Mouse (Mus musculus) hindbrain, embryonic 11.5 days (tissue): ENCODE data around the gene Ctcf. TPM values are rescaled to one million over a fixed set of nuclear protein-coding genes. Genes with fewer than 3 reads are reported as not detected.

Experiments used
- ATAC-seq: fragments of 200-750 bp; cut with Nextera tagmentation; 2 replicates; pipeline ENCODE4 v1.8.0; 2017; ENCODE audit warnings: mild to moderate bottlenecking, moderate TSS enrichment, moderate library complexity; ENCODE audit not compliant: low FRiP score
- DNase-seq: peaks from one replicate; pipeline ENCODE4 v3.0.0-alpha.2; 2015; ENCODE audit warnings: low spot score
- H3K27ac ChIP-seq: fragments of 300-500 bp; sonication (generic); 2 replicates; pipeline ENCODE4 v1.5.1; 2014; ENCODE audit warnings: mild to moderate bottlenecking, low read depth, low read length
- H3K27me3 ChIP-seq: fragments of 300-500 bp; sonication (generic); 2 replicates; pipeline ENCODE4 v1.6.1; 2014; ENCODE audit warnings: mild to moderate bottlenecking, low read length, moderate library complexity, mixed read lengths; ENCODE audit not compliant: control insufficient read depth, insufficient read depth
- H3K36me3 ChIP-seq: fragments of 300-500 bp; sonication (generic); 2 replicates; pipeline ENCODE4 v1.6.1; 2014; ENCODE audit warnings: mild to moderate bottlenecking, low read length, moderate library complexity, mixed read lengths; ENCODE audit not compliant: control insufficient read depth, insufficient read depth
- H3K4me1 ChIP-seq: fragments of 300-500 bp; sonication (generic); replicated peaks from 2 replicates; pipeline ENCODE4 v1.6.1; 2014; ENCODE audit warnings: low read length, mixed read lengths; ENCODE audit not compliant: control insufficient read depth, insufficient read depth
- H3K4me2 ChIP-seq: fragments of 300-500 bp; sonication (generic); replicated peaks from 2 replicates; pipeline ENCODE4 v1.6.1; 2014; ENCODE audit warnings: mild to moderate bottlenecking, low read depth, low read length
- H3K4me3 ChIP-seq: fragments of 300-500 bp; sonication (generic); 2 replicates; pipeline ENCODE4 v1.5.1; 2014; ENCODE audit warnings: low read depth, low read length
- H3K9ac ChIP-seq: fragments of 300-500 bp; sonication (generic); 2 replicates; pipeline ENCODE4 v1.6.1; 2014; ENCODE audit warnings: low read depth, low read length
- H3K9me3 ChIP-seq: fragments of 300-500 bp; sonication (generic); 2 replicates; pipeline ENCODE4 v1.6.1; 2016; ENCODE audit warnings: low read length; ENCODE audit not compliant: control insufficient read depth
- WGBS: fragments of 180-500 bp; shearing (Covaris S2); extraction: QIAGEN DNeasy Blood & Tissue Kit; methylation state at CpG from one replicate; pipeline ENCODE4 v1.1.7; 2014; 5-methylcytosine and 5-hydroxymethylcytosine counted together
- microRNA counts: library from miRNA; unstranded; fragments of <30 nt; microRNA quantifications from one replicate; lab custom pipeline; 2015
- polyA plus RNA-seq: library from polyadenylated mRNA; unstranded; fragments of >200 nt; fragmentation: Nextera tagmentation; extraction: Ambion mirVana; gene quantifications from 2 replicates; pipeline ENCODE4 v1.2.1, GENCODE M21; 2014

Gene Ctcf
- polyA plus RNA-seq, 1 experiment from 2014 or later: 121 TPM

DNA sequence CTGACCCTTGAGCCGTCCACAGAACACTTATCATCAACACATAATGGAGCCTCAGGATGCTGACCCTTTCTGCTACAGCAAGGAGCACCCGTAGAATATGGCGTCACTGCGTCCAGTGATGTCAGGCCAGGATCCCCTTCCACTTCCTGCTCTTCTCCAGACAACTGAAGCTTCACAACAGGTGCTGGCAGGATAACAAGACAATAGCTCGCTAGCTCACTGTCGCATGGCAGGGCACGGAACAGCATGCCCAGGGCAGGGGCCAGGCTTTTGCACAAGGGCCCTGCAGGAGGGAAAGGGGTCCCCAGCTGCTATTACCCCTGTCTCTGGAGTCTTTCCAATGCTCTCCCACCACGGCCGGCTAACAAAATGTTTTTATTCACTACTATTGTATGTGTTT, 86.5 kb downstream of the Ctcf start:
- Histone ChIP-seq H3K36me3 (no peaks in the 10 kb centered on the region), H3K4me3 (no peak overlapping the region), H3K27me3 (no peaks in the 10 kb centered on the region), H3K4me2 (no peak overlapping the region), H3K4me1 (no peaks in the 10 kb centered on the region), H3K9me3 (no peaks in the 10 kb centered on the region), H3K27ac (no peak overlapping the region), H3K9ac (no peak overlapping the region)
- WGBS: 95% methylated on average over 9 of the region's 9 CpGs
- ATAC-seq (no peak), DNase-seq (no peak)

DNA sequence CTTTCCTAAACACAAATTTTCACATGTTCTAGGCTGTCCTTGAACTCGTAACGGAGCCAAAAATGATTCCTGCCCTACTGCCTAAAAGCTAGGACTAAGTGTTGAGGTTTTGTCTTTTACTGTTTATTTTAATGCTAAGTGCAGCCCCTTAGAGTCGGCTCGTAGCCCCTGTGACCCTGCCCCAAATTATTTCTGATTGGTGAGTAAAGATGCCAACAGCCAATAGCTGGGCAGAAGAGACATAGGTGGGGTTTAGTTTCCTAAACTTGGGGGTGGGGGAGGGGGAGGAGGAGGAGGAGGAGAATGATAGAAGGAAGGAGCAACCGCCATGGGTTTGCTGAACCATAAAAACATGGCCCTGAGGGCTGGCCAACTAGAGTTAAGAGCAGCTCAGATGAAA, 89.4 kb downstream of the Ctcf start:
- H3K36me3 ChIP-seq: no peaks in the 10 kb centered on the region
- no peak overlapping the region for H3K27ac ChIP-seq
- H3K9me3 ChIP-seq: no peaks in the 10 kb centered on the region
- no peak overlapping the region for H3K4me2 ChIP-seq
- no peak overlapping the region for H3K9ac ChIP-seq
- no peaks in the 10 kb centered on the region for H3K4me1 ChIP-seq
- H3K4me3 ChIP-seq: no peak overlapping the region
- WGBS: 85% methylated on average over 5 of the region's 5 CpGs
- DNase-seq (no peak), ATAC-seq (no peak)
- H3K27me3 ChIP-seq: no peaks in the 10 kb centered on the region

DNA sequence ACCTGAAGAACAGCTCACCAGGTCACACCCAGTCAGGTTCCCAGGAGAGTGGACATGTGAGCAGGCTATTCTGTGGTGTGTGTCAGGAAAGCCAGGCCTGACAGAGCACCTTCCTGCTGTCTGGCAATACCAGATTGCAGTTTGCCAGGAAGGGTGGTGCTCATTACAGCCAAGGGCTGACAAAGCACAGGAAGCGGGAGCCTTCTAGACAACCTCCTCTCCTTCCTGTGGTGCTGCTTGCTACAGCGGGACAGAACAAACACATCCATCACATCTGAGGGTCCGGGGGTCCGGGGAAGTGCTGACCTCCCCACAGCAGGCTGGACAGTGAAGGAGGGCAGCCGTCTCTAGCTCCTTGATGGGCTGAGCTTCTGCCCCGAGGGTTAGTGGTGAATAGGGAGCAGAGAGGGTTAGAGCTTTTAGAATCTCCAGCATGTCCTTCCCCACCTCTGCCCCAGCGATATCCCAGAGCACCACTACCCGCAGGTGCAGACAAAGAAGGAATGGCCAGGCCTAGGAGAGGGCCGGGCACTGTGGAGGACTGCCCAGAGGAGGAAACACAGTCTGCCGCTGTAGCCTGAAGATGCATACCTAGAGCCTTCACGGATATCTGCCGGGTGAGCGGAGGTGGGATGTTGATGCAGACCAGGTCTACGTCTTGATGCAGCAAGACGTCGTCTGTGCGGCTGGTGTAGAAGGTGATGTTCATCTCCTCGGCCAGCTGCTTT, 91.2 kb downstream of the Ctcf start:
- H3K4me1 ChIP-seq: no peaks in the 10 kb centered on the region
- no peak for DNase-seq
- no peak overlapping the region for H3K9ac ChIP-seq
- no peaks in the 10 kb centered on the region for H3K27me3 ChIP-seq
- no peak overlapping the region for H3K4me3 ChIP-seq
- ATAC-seq: no peak
- H3K9me3 ChIP-seq: no peaks in the 10 kb centered on the region
- H3K27ac ChIP-seq: no peak overlapping the region
- WGBS: 86% methylated on average over 18 of the region's 18 CpGs
- H3K4me2 ChIP-seq: no peak overlapping the region
- H3K36me3 ChIP-seq: no peaks in the 10 kb centered on the region

DNA sequence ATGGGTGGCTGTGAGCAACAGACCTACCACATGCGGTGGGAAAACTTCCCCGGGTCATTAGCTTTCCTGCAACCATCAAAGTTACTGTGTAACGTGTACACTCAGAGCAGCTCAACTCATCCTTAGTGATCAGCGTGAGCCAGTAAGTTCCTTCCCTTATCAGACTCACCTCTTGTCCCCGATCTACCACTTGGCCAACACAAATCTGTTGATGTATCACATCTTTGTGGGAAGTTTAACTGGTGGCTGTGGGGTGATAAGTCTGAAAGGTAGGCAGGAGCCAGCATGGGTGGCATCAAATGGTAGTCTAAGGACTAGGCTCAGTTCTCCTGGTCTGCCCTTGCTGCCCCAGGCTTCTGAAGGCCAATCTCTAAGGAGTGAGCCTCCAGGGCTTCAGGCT, 95.8 kb downstream of the Ctcf start:
- Histone ChIP-seq H3K4me1 (no peaks in the 10 kb centered on the region), H3K27me3 (no peaks in the 10 kb centered on the region), H3K4me2 (no peak overlapping the region), H3K9ac (no peak overlapping the region), H3K36me3 (no peaks in the 10 kb centered on the region), H3K4me3 (no peak overlapping the region), H3K9me3 (no peaks in the 10 kb centered on the region), H3K27ac (no peak overlapping the region)
- no peak for ATAC-seq
- 93% methylated on average over 5 of the region's 5 CpGs for WGBS
- no peak for DNase-seq

MicroRNAs encoded within 50 kb of the gene (microRNA counts, 519-probe panel; counts per million panel counts)
- not detected for microRNA mmu-miR-1966 (lab: Ali Mortazavi, UCI)

Other genes with a start within 250 kb of the Ctcf start
- gene Kctd19, start 223.1 kb upstream of the Ctcf start, polyA plus RNA-seq: 0.14 TPM in 1 of 2 replicates, not detected in the other
- gene Lrrc36, start 223.0 kb upstream of the Ctcf start, polyA plus RNA-seq: 2.8 and 3.0 TPM in 2 replicates
- gene Tppp3, start 165.0 kb upstream of the Ctcf start, polyA plus RNA-seq: 206 and 218 TPM in 2 replicates
- 19.0 and 19.7 TPM in 2 replicates for gene Zdhhc1, start 139.7 kb upstream of the Ctcf start, polyA plus RNA-seq
- 19.6 and 21.1 TPM in 2 replicates for gene Hsd11b2, start 117.8 kb upstream of the Ctcf start, polyA plus RNA-seq
- 141 and 155 TPM in 2 replicates for gene Atp6v0d1, start 70.5 kb upstream of the Ctcf start, polyA plus RNA-seq
- gene Ripor1, start 31.3 kb upstream of the Ctcf start, polyA plus RNA-seq: 11.8 and 12.4 TPM in 2 replicates
- 0.68 and 2.1 TPM in 2 replicates for gene Agrp, start 825 bp downstream of the Ctcf start, polyA plus RNA-seq
- 3.9 TPM in 2 replicates for gene Carmil2, start 49.7 kb downstream of the Ctcf start, polyA plus RNA-seq
- 70.0 and 74.1 TPM in 2 replicates for gene Acd, start 64.5 kb downstream of the Ctcf start, polyA plus RNA-seq
- gene Pard6a, start 64.6 kb downstream of the Ctcf start, polyA plus RNA-seq: 25.9 and 26.8 TPM in 2 replicates
- gene 4933405L10Rik, start 71.1 kb downstream of the Ctcf start, polyA plus RNA-seq: 0.31 TPM in 1 of 2 replicates, not detected in the other
- gene Enkd1, start 71.6 kb downstream of the Ctcf start, polyA plus RNA-seq: 26.4 and 27.9 TPM in 2 replicates
- 38.3 and 41.6 TPM in 2 replicates for gene Gfod2, start 122.1 kb downstream of the Ctcf start, polyA plus RNA-seq
- 13.7 and 17.8 TPM in 2 replicates for gene Ranbp10, start 190.8 kb downstream of the Ctcf start, polyA plus RNA-seq
- gene Tsnaxip1, start 191.2 kb downstream of the Ctcf start, polyA plus RNA-seq: 1.2 and 1.4 TPM in 2 replicates
- 55.4 TPM in 2 replicates for gene Cenpt, start 216.7 kb downstream of the Ctcf start, polyA plus RNA-seq
- gene Thap11, start 218.6 kb downstream of the Ctcf start, polyA plus RNA-seq: 60.5 and 66.7 TPM in 2 replicates
- gene Nutf2, start 224.0 kb downstream of the Ctcf start, polyA plus RNA-seq: 256 and 278 TPM in 2 replicates
- gene Edc4, start 244.3 kb downstream of the Ctcf start, polyA plus RNA-seq: 31.9 and 32.6 TPM in 2 replicates